Mouse (Mus musculus) small intestine, adult 2 months (tissue): ENCODE data around the gene Galnt15.

Experiments
- CTCF ChIP-seq: fragments of 200-500 bp; IDR thresholded peaks from 2 replicates; pipeline ENCODE4 v1.5.1; 2012; ENCODE audit warnings: low read depth, mild to moderate bottlenecking, control low read depth, inconsistent platforms, low read length, moderate library complexity, mixed read lengths; ENCODE audit not compliant: insufficient replicate concordance, insufficient read length; ENCODE audit errors: extremely low read depth
- POLR2A ChIP-seq: fragments of 200-500 bp; IDR thresholded peaks from 2 replicates; pipeline ENCODE4 v1.6.1; 2012; ENCODE audit warnings: low read depth, mild to moderate bottlenecking, control low read depth, inconsistent platforms, low read length, moderate library complexity

DNA sequence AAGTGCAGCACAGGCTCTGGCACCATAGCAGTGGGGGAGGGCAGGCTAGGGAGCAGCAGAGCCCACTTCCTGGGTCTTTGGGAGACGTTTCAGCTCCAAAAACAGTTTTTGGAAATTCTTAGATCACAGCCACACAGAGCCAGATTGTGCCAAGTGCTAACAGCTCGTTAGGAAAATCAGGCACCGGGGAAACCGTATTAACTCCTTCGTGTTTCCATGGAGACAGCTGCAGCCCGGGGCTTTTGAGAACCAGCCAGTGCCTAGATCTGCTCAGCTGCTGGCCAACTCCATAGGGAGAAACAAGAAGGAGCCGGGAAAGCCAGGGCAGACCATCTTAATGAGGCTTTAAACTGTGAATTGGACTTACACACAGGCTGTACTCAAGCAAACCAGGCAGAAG is 11.9 kb upstream of the Galnt15 start:
- TF ChIP-seq POLR2A (no peak), CTCF (no peak)
